Mouse (Mus musculus): ENCODE measurements around the gene Tnfaip1.

DNA sequence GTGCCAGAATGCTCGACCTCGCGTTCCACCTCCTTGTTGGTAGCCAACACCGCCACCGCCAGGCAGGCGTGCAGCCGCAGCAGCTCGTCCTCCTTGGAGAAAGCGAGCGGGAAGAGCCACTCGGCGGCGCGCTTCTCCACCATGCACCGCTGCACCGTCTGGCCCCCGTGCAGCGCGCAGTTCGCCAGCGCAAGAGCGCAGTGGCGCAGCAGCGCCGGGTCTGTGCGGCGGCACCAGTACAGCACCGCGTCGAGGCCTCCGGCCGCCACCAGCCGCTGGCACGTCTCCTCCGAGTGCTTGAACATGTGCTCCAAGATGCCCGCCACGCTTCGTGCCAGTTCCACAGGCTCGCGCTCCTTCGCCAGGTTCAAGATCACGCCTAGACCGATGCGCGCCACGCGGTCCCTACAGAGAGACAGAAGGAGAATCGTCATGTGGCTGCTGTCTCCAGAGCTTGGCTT is 45.3 kb downstream of the Tnfaip1 start:
- TF ChIP-seq POLR2A (IDR thresholded peaks at IDR 0.05; ENCODE audit: insufficient read depth, low read length) (no peak), CTCF (IDR thresholded peaks at IDR 0.05; ENCODE audit: low read depth, low read length) (peak; percentile 63)

Data from ES-Bruce4 (cell line).